Mouse (Mus musculus): ENCODE measurements at regions not wholly inside any gene's neighbourhood (a gene's known extent, or its start where the extent isn't known, plus 50 kb on each side); places are given as distances from the start of the nearest gene placed in this dataset.
A peak's percentile ranks its signal among the peaks of the same experiment; 100 is the strongest.

DNA sequence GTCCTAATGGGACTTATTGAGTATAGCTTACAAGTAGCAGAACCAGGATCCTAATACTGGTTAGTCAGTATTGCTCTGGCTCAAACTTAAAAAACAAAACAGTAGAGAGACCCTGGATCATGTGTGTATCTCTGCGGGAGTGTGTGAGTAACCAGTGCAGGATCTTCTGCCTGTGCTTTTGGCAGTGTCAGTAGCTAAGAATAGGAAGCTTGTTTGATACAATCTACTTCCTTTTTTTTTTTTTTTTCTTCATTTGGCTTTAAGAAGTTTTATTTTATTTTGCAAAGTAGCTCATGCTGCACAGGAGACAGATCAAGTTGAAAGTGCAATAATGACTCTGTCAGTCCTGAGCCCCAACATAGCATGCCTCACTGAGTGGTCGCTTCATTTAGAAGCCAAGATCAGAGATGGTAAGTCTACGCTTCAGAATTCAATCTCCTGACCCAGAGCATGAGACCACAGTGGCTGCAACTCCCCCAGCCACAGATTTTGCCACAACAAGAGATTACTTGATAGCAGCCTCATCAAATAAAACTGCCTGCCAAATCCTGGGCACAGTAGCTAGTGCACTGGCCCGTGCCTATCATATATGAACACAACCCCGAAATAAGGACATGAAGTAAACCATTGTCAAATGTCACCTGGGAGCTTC lies 306.4 kb upstream of the Pitrm1 start:
- Histone ChIP-seq H3K4me1 (no peaks in the 10 kb centered on the region), H3K27ac (no peak overlapping the region), H3K27me3 (no peaks in the 10 kb centered on the region), H3K4me3 (no peak overlapping the region), H3K36me3 (ENCODE audit: poor library complexity, severe bottlenecking) (no peaks in the 10 kb centered on the region), H3K4me2 (no peak overlapping the region), H3K9me3 (replicated peaks) (no peaks in the 10 kb centered on the region), H3K9ac (no peak overlapping the region)
- ATAC-seq = no peak
- 89% methylated on average over 5 of the region's 5 CpGs for WGBS

DNA sequence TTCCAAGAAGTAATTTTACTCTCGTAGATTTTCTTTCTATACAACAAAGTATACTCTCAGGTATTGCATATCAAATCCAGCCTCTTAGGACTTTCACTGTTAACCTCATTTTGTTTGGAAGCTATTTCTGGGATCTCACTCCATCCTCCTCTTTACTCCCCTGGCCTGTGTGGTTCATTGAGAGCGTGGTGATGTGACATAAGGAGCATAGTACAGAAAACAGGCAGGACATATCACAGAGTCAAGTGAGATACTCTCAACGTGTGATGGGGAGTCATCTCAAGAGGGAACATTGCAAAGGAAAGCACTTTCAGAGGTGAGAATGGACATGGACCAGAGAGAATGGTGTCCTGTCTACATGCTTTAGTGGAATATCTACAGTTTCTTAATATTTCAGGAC lies 297.8 kb upstream of the Pitrm1 start:
- ATAC-seq = no peak

DNA sequence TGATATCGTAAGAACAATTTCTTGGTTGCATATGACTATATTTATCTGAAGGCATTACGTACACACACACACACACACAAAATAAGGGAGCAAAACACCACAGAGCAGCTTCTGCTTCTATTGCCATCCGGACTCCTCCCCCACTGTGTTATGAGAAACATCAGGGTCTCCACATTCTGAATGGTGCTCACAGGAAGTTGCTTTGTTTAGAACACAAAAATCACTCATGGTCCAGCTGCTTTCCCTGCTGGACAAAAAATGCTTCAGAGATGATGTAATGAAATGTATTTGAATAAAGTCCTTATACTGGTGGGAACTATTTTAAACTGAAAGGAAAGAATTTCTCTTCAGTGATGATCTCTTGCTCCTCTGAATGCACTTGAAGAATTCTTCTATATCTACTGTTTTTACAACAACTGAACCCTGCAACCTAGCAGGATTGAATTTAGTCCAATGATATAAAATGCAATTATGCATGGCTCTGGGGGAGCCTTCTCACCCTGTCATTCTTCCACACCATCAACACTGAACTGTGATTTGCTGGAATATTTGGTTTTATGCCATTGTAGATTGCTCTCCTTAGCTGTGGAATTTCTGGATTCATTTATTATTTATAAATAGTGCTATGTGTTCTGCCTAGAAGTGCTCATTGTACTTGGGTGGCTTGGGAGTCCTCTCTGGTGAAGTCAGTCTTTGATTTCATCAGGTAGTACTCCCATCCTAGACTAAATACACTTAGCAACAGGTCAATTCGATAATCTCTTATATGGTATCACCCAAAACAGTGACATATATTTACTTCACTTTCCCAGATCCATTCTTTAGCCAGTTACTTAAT lies 296.7 kb upstream of the Pitrm1 start:
- Histone ChIP-seq H3K9me3 (replicated peaks) (no peaks in the 10 kb centered on the region), H3K4me2 (no peak overlapping the region), H3K27me3 (no peaks in the 10 kb centered on the region), H3K36me3 (ENCODE audit: poor library complexity, severe bottlenecking) (no peaks in the 10 kb centered on the region), H3K9ac (no peak overlapping the region), H3K4me3 (no peak overlapping the region), H3K27ac (peak overlapping the region; percentile 31), H3K4me1 (peaks cover 14% of the 10 kb centered on the region)
- peak; percentile 92 for ATAC-seq
- 29% methylated on average over 4 of the region's 4 CpGs for WGBS

More for the DNA sequence above, 297.8 kb upstream of the Pitrm1 start:
- Histone ChIP-seq H3K4me2 (no peak overlapping the region), H3K27ac (no peak overlapping the region), H3K9me3 (replicated peaks) (no peaks in the 10 kb centered on the region), H3K9ac (no peak overlapping the region), H3K27me3 (no peaks in the 10 kb centered on the region), H3K4me3 (no peak overlapping the region), H3K36me3 (ENCODE audit: poor library complexity, severe bottlenecking) (no peaks in the 10 kb centered on the region), H3K4me1 (peaks cover 14% of the 10 kb centered on the region)
- 86% methylated on average over 3 of the region's 3 CpGs for WGBS

DNA sequence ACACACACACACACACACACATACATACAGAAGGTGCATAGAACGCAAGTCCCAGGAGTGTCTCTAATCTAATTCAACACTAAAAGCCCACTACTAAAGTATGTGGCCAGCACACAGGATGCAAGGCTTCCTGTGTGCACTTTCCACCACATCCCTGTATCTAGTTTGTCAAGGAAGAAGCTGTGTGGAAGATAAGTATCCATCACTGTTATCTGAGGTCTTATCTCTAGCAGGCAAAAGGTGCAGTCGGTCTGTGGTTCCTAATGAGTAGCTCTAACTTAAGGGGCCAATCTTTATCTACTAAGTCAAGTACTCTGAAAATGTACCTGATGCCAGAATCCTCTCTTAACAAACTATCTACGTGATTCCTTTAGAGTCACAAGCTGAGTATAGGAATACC lies 295.8 kb upstream of the Pitrm1 start:
- no peak overlapping the region for H3K27ac ChIP-seq
- H3K4me1 ChIP-seq = peaks cover 14% of the 10 kb centered on the region
- no peak for ATAC-seq
- H3K9ac ChIP-seq = no peak overlapping the region
- H3K4me3 ChIP-seq = no peak overlapping the region
- no peaks in the 10 kb centered on the region for H3K36me3 ChIP-seq (ENCODE audit: poor library complexity, severe bottlenecking)
- no peak overlapping the region for H3K4me2 ChIP-seq
- no peaks in the 10 kb centered on the region for H3K27me3 ChIP-seq
- no peaks in the 10 kb centered on the region for H3K9me3 ChIP-seq (replicated peaks)
- 88% methylated on average over 3 of the region's 3 CpGs for WGBS

DNA sequence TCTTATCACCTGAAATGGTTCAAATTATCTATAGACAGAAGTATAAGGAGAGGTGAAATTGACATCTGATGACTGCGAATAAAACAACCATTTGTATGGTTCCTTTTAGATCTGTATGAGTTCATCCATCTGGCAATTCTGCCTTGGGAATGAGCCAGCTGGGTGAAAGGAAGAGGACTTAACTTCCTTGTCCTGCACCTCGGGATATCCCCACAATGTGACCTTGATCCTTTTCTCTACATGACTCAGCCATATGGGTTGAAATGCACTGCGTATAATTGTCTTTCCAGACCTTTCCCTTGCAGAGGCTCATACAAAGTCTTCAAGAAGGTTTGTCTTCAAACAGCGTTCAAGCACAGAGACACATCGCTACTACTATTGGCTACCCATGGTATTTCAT lies 292.6 kb upstream of the Pitrm1 start:
- no peak overlapping the region for H3K9ac ChIP-seq
- no peaks in the 10 kb centered on the region for H3K36me3 ChIP-seq (ENCODE audit: poor library complexity, severe bottlenecking)
- H3K4me2 ChIP-seq = no peak overlapping the region
- H3K9me3 ChIP-seq (replicated peaks) = no peaks in the 10 kb centered on the region
- 94% methylated on average over 5 of the region's 5 CpGs for WGBS
- H3K4me1 ChIP-seq = peaks cover 13% of the 10 kb centered on the region
- H3K27ac ChIP-seq = no peak overlapping the region
- H3K27me3 ChIP-seq = no peaks in the 10 kb centered on the region
- no peak overlapping the region for H3K4me3 ChIP-seq
- ATAC-seq = no peak

DNA sequence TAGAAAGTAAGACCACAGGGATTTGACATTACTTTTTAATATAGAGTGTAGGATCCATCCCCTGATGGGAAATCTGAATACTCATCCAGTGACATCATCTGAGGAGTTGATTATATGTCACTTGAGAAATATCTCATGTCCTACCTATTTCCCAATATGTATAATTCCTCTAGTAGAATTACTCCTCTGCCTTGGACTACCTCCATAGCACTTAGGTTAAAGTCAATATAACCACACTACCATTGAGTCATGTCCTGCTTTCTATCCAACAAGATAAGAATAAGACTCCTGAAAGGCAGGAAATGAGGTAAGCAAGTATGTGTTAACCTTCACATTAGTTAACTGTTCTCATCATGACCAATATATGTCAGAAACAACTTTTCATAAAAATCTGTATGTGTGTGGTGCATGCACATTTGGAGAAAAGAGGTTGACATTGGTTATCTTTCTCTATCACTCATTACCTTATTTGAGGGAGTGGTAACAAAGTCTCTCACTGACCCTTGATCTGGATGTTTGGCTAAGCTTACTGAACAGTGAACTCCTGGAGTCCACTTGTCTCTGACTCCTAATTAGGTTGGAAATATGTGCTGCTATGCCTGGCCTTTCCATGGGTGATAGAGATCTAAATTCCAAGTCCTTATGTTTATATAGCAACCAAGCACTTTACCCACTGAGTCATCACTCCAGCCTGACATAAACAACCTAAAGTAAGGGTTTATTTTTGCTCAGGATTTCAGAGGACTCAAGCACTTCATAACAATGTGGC lies 292.0 kb upstream of the Pitrm1 start:
- no peak overlapping the region for H3K9ac ChIP-seq
- H3K27ac ChIP-seq = no peak overlapping the region
- no peaks in the 10 kb centered on the region for H3K27me3 ChIP-seq
- no peaks in the 10 kb centered on the region for H3K36me3 ChIP-seq (ENCODE audit: poor library complexity, severe bottlenecking)
- H3K4me3 ChIP-seq = no peak overlapping the region
- H3K4me2 ChIP-seq = no peak overlapping the region
- H3K9me3 ChIP-seq (replicated peaks) = no peaks in the 10 kb centered on the region
- peaks cover 7% of the 10 kb centered on the region for H3K4me1 ChIP-seq
- no peak for ATAC-seq

DNA sequence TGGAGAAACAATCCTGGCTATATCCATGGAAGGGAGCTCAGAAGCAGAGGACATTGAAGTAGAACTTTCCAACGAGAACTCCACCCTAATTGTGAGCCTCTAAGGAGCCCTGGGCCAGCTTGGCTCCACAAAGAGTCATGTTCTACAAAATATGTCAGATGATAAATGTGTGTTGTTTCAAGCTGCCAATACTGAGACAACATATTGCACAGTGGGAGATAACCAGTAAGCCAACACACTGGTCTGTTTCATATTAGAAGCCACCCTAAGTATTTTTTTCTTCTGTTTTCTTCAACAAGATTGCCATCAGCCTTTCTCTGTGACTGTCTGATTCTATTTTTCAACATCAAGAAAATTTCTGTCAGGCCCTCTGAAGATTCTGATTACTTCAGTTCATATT lies 289.5 kb upstream of the Pitrm1 start:
- no peak for ATAC-seq
- Histone ChIP-seq H3K27me3 (no peaks in the 10 kb centered on the region), H3K9me3 (replicated peaks) (no peaks in the 10 kb centered on the region), H3K4me3 (no peak overlapping the region), H3K9ac (no peak overlapping the region), H3K27ac (no peak overlapping the region), H3K4me1 (no peaks in the 10 kb centered on the region), H3K4me2 (no peak overlapping the region), H3K36me3 (ENCODE audit: poor library complexity, severe bottlenecking) (no peaks in the 10 kb centered on the region)
- WGBS = 78% methylated on average over 1 of the region's 1 CpGs

DNA sequence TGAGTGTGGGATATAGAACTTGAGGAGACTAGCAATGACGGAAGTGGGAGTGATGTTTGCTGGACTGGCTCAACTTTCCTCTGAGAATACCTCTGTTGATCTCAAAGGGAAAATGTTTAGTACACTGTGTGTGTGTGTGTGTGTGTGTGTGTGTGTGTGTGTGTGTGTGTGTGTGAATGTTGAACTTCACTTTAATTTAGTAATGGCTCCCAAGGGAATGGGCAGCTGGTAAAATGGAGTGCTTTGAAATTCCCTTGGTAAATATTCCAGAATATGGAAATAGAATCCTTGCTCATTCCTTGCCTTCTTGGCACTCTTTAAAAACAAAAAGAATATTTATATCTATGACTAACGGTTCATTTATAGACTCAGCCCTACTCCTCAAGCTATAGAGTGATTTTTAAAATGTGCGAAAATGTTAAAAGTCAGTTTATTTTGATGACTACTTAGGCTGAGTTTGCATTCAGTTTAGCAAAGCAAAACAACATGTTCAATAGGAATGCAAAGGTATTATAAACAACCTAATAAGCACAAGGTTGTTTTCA lies 287.6 kb upstream of the Pitrm1 start:
- Histone ChIP-seq H3K9me3 (replicated peaks) (no peaks in the 10 kb centered on the region), H3K4me2 (no peak overlapping the region), H3K9ac (no peak overlapping the region), H3K27ac (no peak overlapping the region), H3K4me1 (no peaks in the 10 kb centered on the region), H3K36me3 (ENCODE audit: poor library complexity, severe bottlenecking) (no peaks in the 10 kb centered on the region), H3K27me3 (no peaks in the 10 kb centered on the region), H3K4me3 (no peak overlapping the region)
- 89% methylated on average over 3 of the region's 3 CpGs for WGBS
- ATAC-seq = no peak

DNA sequence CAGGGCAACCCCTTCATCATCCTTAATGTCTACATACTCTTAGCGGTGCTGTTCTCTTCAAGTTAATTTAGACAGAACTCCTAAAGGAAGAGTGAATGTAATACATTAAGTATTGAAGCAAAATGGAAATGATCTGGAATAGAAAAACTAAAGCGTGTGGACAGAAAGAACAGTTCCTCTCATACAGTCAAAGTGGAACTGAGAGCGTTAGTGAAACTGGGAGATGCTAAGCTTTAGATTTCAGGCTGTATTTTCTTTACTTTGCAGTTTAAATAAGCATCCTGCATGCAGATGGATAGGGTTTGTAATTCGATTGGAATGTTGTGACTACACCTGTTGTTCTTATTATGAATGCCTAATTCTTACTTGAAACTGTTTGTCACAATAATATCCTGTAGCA lies 286.5 kb upstream of the Pitrm1 start:
- 86% methylated on average over 4 of the region's 4 CpGs for WGBS

DNA sequence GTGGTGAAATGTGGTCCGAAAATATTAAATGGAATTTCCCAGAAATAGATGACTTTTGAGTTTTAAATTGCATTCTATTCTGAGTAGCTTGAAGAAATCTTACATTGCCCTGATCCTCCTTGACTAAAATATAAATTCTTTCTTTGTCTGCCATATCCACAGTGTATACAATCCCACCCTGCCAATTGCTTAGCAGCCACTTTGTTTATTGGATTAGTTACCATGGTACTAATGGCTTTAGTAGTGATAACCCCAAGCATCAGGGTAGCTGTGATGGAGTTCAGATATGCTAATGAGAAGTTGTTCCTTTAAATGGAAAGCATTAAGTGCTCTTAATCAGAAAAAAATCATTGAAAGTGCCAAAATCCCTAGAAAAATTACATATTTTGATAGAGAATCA lies 277.4 kb upstream of the Pitrm1 start:
- H3K9me3 ChIP-seq (replicated peaks) = no peaks in the 10 kb centered on the region
- 97% methylated on average over 1 of the region's 1 CpGs for WGBS
- no peak overlapping the region for H3K4me3 ChIP-seq
- no peak overlapping the region for H3K4me2 ChIP-seq
- no peaks in the 10 kb centered on the region for H3K4me1 ChIP-seq
- no peak overlapping the region for H3K27ac ChIP-seq
- no peak overlapping the region for H3K9ac ChIP-seq
- H3K27me3 ChIP-seq = no peaks in the 10 kb centered on the region
- no peaks in the 10 kb centered on the region for H3K36me3 ChIP-seq (ENCODE audit: poor library complexity, severe bottlenecking)
- no peak for ATAC-seq

More for the DNA sequence above, 286.5 kb upstream of the Pitrm1 start:
- no peaks in the 10 kb centered on the region for H3K36me3 ChIP-seq (ENCODE audit: poor library complexity, severe bottlenecking)
- H3K4me3 ChIP-seq = no peak overlapping the region
- no peaks in the 10 kb centered on the region for H3K27me3 ChIP-seq
- no peak overlapping the region for H3K27ac ChIP-seq
- no peaks in the 10 kb centered on the region for H3K9me3 ChIP-seq (replicated peaks)
- H3K4me1 ChIP-seq = no peaks in the 10 kb centered on the region
- ATAC-seq = no peak
- no peak overlapping the region for H3K4me2 ChIP-seq
- H3K9ac ChIP-seq = no peak overlapping the region

DNA sequence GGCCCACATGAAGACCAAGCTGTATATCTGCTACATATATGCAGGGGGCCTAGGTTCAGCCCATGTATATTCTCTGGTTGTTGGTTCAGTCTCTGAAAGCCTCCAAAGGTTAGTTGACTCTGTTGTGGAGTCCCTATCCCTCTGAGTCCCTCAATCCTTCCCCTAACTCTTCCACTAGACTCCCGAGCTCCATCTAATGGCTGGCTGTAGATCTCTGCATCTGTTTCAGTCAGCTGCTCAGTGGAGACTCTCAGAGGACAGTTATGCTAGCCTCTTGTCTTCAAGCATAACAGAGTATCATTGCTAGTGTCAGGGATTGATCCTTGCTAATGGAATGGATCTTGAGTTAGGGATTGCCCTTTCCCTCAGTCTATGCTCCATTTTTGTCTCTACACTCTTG lies 275.0 kb upstream of the Pitrm1 start:
- H3K36me3 ChIP-seq (ENCODE audit: poor library complexity, severe bottlenecking) = no peaks in the 10 kb centered on the region
- H3K9ac ChIP-seq = no peak overlapping the region
- ATAC-seq = no peak
- H3K27me3 ChIP-seq = no peaks in the 10 kb centered on the region
- WGBS = 80% methylated on average over 1 of the region's 1 CpGs
- H3K4me2 ChIP-seq = no peak overlapping the region
- no peaks in the 10 kb centered on the region for H3K4me1 ChIP-seq
- no peaks in the 10 kb centered on the region for H3K9me3 ChIP-seq (replicated peaks)
- H3K27ac ChIP-seq = no peak overlapping the region
- no peak overlapping the region for H3K4me3 ChIP-seq

DNA sequence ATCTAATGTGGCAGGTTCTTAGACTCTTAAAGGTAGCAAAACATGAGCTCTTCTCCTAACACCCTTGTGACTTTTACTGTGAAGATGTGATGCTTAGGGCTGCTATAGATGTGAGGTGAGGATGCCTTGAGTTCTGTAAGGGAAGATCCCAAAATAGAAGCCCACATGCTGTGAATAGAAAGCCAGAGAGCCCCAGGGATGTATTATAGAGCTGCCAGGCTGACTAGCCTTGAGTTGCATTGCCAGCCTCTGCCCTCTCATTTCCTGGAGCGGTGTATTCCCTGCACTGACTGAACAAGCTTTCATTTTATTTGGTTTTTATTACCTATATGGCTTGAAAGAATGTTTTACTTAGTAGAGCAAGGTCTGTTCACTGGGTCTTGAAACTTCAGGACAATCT lies 267.9 kb upstream of the Pitrm1 start:
- Histone ChIP-seq H3K4me1 (no peaks in the 10 kb centered on the region), H3K9me3 (replicated peaks) (no peaks in the 10 kb centered on the region), H3K4me2 (no peak overlapping the region), H3K27me3 (no peaks in the 10 kb centered on the region), H3K36me3 (ENCODE audit: poor library complexity, severe bottlenecking) (no peaks in the 10 kb centered on the region), H3K9ac (no peak overlapping the region), H3K4me3 (no peak overlapping the region), H3K27ac (no peak overlapping the region)
- 92% methylated on average over 1 of the region's 1 CpGs for WGBS
- no peak for ATAC-seq

All from forebrain, embryonic 13.5 days (tissue).